Mouse (Mus musculus) stomach, postnatal 0 days (tissue): Measurements from ENCODE around the gene Cphx3.
"Not testable (repeated sequence)": the region's sequence is repeated elsewhere in the genome, so short reads cannot be mapped to it uniquely, and the experiment has no call there.

ENCODE experiments used
- CTCF ChIP-seq: IDR thresholded peaks from 2 replicates; pipeline ENCODE4 v1.5.1; 2016; ENCODE audit warnings: antibody characterized with exemption, low read depth, mild to moderate bottlenecking, moderate library complexity
- EP300 ChIP-seq: optimal IDR thresholded peaks from 2 replicates; pipeline ENCODE3; 2016; ENCODE audit warnings: antibody characterized with exemption

DNA sequence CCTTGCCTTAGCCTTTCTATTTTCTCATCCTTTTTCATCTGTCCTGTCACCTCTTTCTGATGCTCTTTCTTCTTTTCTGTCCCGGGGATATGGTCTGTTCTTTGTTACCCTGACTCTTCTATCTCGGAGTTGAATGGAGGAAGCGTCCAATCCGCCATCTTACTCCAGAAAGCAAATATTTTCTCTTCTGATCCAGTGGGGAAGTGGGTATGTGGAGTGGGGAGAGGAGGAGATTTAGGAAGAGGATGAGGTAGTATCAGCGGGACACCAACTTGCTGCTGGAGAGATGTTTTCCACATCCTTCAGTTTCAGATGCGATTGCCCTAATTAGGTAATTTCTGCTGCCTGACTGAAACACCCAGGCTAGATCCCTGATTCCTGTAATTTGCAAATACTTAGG is 176.6 kb downstream of the Cphx3 start:
- not testable (repeated sequence) for TF ChIP-seq EP300, CTCF
